Mouse (Mus musculus) left cerebral cortex, adult 8-10 months (tissue): ENCODE measurements around the gene Elovl3. TPM values are rescaled to one million over a fixed set of nuclear protein-coding genes. Genes with fewer than 3 reads are reported as not detected.
"Not testable (repeated sequence)": the region's sequence is repeated elsewhere in the genome, so short reads cannot be mapped to it uniquely, and the experiment has no call there.

Experiments used
- DNase-seq, 2 experiments: peaks; one replicate each; pipeline ENCODE4 v3.0.0; 2022; ENCODE audit warnings: low spot score in 2 of 2
- total RNA-seq, 4 experiments: library from RNA; stranded (reverse); gene quantifications; 2 replicates each; pipeline ENCODE4 v1.2.4; 2022

Elovl3 gene
- not detected for total RNA-seq

GRCm38 (mm10) chr19:46131694-46132525 is at the start of gene Elovl3:
Gene Elovl3, plus strand, starts transcription at chr19:46131897.
- no peak for DNase-seq

GRCm38 (mm10) chr19:46085185-46085584 is 46.5 kb upstream of the Elovl3 start:
- DNase-seq = no peak

GRCm38 (mm10) chr19:46086337-46086736 is 45.4 kb upstream of the Elovl3 start:
- DNase-seq = no peak

GRCm38 (mm10) chr19:46087871-46088270 is 43.8 kb upstream of the Elovl3 start:
- DNase-seq = no peak

- DNase-seq = no peak
Observed at GRCm38 (mm10) chr19:46091641-46092040, 40.1 kb upstream of the Elovl3 start.

- DNase-seq = no peak
Observed at GRCm38 (mm10) chr19:46094144-46094543, 37.6 kb upstream of the Elovl3 start.

GRCm38 (mm10) chr19:46095291-46095690 is 36.4 kb upstream of the Elovl3 start:
- DNase-seq = no peak

- no peak for DNase-seq
Observed at GRCm38 (mm10) chr19:46096396-46096795, 35.3 kb upstream of the Elovl3 start.

GRCm38 (mm10) chr19:46099561-46099960 is 32.1 kb upstream of the Elovl3 start:
- DNase-seq = no peak

- DNase-seq = no peak
Observed at GRCm38 (mm10) chr19:46103437-46104186, 28.1 kb upstream of the Elovl3 start.

GRCm38 (mm10) chr19:46104187-46104557 is 27.5 kb upstream of the Elovl3 start:
- DNase-seq = no peak

- no peak for DNase-seq
Observed at GRCm38 (mm10) chr19:46110214-46110613, 21.5 kb upstream of the Elovl3 start.

- DNase-seq = no peak
Observed at GRCm38 (mm10) chr19:46110781-46111180, 20.9 kb upstream of the Elovl3 start.

- DNase-seq = no peak
Observed at GRCm38 (mm10) chr19:46114617-46115016, 17.1 kb upstream of the Elovl3 start.

GRCm38 (mm10) chr19:46119458-46119857 is 12.2 kb upstream of the Elovl3 start:
- DNase-seq = no peak

- no peak for DNase-seq
Observed at GRCm38 (mm10) chr19:46120872-46121271, 10.8 kb upstream of the Elovl3 start.

GRCm38 (mm10) chr19:46123876-46124275 is 7.8 kb upstream of the Elovl3 start:
- DNase-seq = no peak

GRCm38 (mm10) chr19:46124651-46125050 is 7.0 kb upstream of the Elovl3 start:
- DNase-seq = no peak

GRCm38 (mm10) chr19:46126301-46126700 is 5.4 kb upstream of the Elovl3 start:
- no peak for DNase-seq

- DNase-seq = not testable (repeated sequence)
Observed at GRCm38 (mm10) chr19:46129737-46130136, 2.0 kb upstream of the Elovl3 start.

- DNase-seq = no peak
Observed at GRCm38 (mm10) chr19:46131283-46131682, 414 bp upstream of the Elovl3 start.

GRCm38 (mm10) chr19:46132577-46132976 is 880 bp downstream of the Elovl3 start:
- no peak for DNase-seq

- peak; percentile 57 to 90 for DNase-seq
Observed at GRCm38 (mm10) chr19:46135297-46135696, 3.6 kb downstream of the Elovl3 start.
